Mouse (Mus musculus): ENCODE measurements around the gene Slc37a2.

DNA sequence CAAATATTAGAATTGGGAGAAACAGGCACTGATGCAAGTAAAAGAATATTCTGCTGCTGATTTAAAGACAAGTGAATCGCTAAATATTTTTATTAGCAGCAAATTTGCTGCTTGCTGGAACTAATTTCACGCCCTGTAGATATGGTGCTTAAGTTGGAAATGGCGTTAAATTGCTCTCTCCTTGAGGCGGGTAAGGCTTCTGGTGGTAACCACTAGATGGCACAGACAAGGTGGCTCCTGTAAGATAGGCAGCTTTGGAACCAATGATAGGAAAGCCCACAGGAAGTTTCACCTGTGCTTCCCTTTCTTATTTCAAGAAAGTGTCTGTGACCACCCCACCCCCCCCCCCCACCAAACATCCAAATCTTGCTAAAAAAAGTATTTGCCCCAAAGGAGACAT, 58.5 kb downstream of the Slc37a2 start:
- TF ChIP-seq POLR2A (IDR thresholded peaks at IDR 0.05; ENCODE audit: control insufficient read depth, extremely low read depth, insufficient read depth, low read length, poor library complexity): no peak
- no peak for TF ChIP-seq CTCF (IDR thresholded peaks at IDR 0.05; ENCODE audit: borderline replicate concordance, control insufficient read depth, extremely low read depth, insufficient read depth, low read length, poor library complexity)

All from thymus, adult 2 months (tissue).